Mouse (Mus musculus) liver, embryonic 14.5 days (tissue): ENCODE data around the gene Elmsan1.

Source experiments
- CTCF ChIP-seq: IDR thresholded peaks from 2 replicates; pipeline ENCODE4 v1.5.1; 2016; ENCODE audit warnings: antibody characterized with exemption, low read depth, control low read depth
- EP300 ChIP-seq: IDR thresholded peaks from 2 replicates; pipeline ENCODE4 v1.6.1; 2016; ENCODE audit warnings: antibody characterized with exemption, low read depth

GRCm38 (mm10) chr12:84198880-84199279 lies 19.8 kb downstream of the Elmsan1 start:
- TF ChIP-seq CTCF: no peak
- TF ChIP-seq EP300: no peak
